Mouse (Mus musculus): ENCODE measurements around the gene Coro7.
"Not testable (repeated sequence)": the region's sequence is repeated elsewhere in the genome, so short reads cannot be mapped to it uniquely, and the experiment has no call there.

Gene Coro7

GRCm38 (mm10) chr16:4682628-4683179 is 3.1 kb upstream of the Coro7 start:
- no peak for DNase-seq (ENCODE audit: low spot score in 2 of 2)

- not testable (repeated sequence) for DNase-seq (ENCODE audit: low spot score in 2 of 2)
Observed at GRCm38 (mm10) chr16:4680922-4681455, 1.4 kb upstream of the Coro7 start.

DNA sequence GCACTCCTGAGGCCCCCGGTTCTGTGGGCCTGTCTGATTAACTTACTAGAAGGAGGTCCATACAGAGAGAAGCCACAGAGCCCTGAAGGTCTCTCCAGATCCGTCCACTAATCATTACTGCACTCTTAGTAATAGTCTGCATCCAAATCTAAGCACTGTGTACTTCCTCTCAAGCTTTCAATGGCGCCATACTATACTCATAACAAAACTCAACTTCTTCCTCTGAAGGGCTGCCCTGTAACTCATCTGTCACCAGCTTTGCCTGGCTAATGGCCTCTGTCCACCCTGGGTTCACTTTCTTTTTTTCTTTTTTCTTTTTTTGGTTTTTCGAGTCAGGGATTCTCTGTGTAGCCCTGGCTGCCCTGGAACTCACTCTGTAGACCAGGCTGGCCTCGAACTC is 1.5 kb downstream of the Coro7 start:
- no peak for DNase-seq (ENCODE audit: low spot score in 2 of 2)

GRCm38 (mm10) chr16:4676836-4677235 is 2.7 kb downstream of the Coro7 start:
- no peak for DNase-seq (ENCODE audit: low spot score in 2 of 2)

GRCm38 (mm10) chr16:4674091-4674490 is 5.5 kb downstream of the Coro7 start:
- no peak for DNase-seq (ENCODE audit: low spot score in 2 of 2)

- DNase-seq (ENCODE audit: low spot score in 2 of 2) = no peak
Observed at GRCm38 (mm10) chr16:4670317-4670716, 9.3 kb downstream of the Coro7 start.

DNA sequence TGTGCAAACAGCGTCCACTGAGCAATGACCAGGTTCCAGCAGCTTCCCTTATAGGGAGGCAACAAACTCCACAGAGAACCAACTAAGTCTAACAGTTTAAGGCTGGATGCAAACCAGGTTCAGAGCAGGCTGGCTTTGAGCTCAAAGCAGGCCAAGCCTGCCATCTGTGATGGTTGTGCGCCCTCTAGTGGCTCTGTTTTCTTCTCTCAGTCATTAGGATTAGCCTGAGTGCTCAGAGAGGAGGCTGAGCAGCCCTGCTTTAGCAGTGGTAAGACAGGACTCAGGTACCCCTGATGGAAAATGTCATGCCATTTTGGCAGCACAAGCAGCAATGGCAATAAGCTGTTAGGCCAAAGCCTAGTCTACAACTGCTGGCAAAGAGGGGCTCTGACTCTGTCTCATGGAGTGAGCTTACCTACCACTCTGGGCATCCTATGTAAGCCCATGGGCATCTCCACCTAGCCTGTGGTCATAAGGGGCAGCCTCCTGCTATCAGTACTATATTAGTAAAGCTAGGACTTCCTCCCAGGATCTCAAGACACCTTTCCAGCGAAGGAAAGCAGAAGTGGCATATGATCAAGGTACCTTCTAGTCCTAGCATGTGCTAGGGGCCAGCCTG is 12.3 kb downstream of the Coro7 start:
- peak in 1 of 2 experiments; percentile 88 for DNase-seq (ENCODE audit: low spot score in 2 of 2)

DNA sequence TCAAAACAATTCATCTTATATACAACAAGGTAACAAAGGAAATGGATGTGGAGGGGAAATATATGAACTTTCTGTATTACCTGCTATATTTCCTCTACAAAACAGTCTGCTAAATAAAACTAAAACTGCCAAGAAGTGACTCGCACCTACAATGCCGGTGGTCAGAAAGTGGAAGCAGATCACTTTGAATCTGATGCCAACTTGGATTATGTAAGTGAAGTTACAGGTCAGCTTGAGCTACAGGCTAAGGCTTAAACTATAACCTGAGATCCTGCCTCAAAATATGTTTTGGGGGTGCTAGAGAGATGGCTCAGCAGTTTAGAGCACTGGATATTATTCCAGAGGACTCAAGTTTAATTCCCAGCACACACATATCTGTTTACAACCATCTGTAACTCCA is 13.9 kb downstream of the Coro7 start:
- no peak for DNase-seq (ENCODE audit: low spot score in 2 of 2)

DNA sequence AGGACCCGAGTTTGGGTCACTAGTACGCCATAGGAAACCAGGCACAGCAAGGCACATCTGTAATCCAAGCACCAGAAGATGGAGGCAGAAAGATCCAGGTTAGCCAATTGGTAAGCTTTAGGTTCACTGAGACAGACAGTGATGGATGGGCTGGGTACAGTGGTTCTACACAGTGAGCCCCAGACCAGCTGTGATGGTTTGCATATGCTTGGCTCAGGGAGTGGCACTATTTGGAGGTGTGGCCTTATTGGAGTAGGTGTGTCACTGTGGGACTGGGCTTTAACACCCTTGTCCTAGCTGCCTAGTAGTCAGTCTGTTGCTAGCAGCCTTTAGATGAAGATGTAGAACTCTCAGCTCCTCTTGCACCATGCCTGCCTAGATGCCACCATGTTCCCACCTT is 15.8 kb downstream of the Coro7 start:
- no peak for DNase-seq (ENCODE audit: low spot score in 2 of 2)

- no peak for DNase-seq (ENCODE audit: low spot score in 2 of 2)
Observed at GRCm38 (mm10) chr16:4661605-4662004, 18.0 kb downstream of the Coro7 start.

- DNase-seq (ENCODE audit: low spot score in 2 of 2) = no peak
Observed at GRCm38 (mm10) chr16:4659326-4659725, 20.3 kb downstream of the Coro7 start.

DNA sequence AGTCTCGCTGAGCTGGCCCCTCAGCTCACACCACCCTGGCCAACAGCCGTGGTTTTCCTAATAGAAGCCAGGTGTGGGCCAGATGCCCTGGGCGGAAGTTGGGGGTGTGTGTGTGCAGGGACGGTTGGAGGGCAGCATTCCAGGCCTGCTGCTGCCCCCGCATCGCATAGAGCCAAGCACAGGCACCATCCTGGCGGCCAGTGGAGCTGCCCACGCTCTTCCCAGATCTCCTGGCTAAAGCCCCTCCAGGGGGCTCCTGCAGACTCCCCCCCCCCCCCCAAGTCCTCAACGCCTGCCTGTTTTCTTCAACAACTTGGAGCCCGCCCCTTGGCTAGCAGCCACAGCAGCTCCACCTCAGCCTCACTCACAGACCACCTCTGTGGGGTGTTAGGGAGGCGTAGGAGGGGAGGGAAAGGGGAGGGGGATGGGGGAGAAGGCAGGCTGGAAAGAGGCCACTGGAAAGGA is 20.8 kb downstream of the Coro7 start:
- DNase-seq (ENCODE audit: low spot score in 2 of 2) = peak in 1 of 2 experiments; percentile 62

GRCm38 (mm10) chr16:4656571-4657081 is 23.0 kb downstream of the Coro7 start:
- no peak for DNase-seq (ENCODE audit: low spot score in 2 of 2)

DNA sequence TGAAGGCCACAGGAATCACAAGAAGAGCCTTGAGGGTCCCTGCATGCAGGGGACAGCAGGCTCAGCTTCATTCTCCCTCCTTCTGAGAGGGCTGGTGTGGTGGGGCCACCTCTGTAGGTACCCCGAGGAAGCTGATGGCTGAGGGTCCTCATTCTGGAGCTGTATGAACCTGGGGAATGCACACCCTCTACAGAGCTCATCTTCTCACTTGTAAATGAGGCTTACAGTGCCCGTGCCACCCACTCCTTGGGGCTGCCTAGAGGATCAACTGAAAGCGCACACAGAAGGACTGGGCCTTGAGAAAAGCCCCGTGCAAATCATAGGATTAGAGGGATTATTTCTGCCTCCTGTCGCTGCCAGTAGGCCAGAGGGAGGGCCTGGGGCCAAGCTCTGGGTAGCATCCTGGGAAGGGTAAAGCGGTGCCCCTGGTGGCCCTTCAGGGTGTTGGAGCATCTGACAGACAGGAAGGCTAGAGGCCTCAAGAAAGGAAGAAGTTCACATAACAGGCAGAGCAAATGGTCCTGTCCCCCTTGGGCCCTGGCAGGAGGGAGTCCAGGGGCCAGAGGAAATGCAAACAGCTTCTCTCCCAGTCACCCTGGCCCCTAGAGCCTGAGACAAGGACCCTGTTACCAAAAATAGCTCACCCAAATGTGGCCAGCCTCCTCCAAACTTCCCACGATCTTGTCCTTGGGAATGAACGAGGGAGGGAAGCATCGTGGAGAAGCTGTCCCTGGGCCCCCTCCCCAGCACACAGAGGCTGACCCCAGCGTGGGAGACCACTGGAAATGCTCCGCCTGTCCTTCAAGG is 23.6 kb downstream of the Coro7 start:
- no peak for DNase-seq (ENCODE audit: low spot score in 2 of 2)

DNA sequence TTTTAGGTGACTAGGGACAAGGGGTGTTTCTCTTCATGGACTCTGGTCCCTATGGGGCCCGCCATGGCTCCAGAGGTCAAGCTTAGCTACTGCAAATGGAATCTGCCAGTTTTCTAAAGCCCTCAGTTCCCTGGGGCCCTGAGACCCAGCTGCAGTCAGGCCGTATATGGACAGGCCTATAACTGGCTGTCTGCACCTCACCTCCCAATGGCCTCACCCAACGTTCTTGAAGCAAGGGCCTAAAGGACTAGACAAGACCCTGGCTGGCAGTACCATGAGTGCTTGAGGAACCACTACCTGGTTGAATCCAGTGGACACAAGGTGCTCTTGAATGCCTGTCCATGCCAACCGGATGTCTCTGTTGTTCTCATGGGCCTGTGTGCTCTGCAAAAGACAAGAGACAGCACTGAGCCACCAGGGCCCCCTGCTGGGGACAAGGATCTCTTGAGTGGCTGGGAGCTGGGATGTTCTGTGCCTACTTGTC is 24.3 kb downstream of the Coro7 start:
- no peak for DNase-seq (ENCODE audit: low spot score in 2 of 2)

- DNase-seq (ENCODE audit: low spot score in 2 of 2) = no peak
Observed at GRCm38 (mm10) chr16:4654706-4655105, 24.9 kb downstream of the Coro7 start.

GRCm38 (mm10) chr16:4652707-4653416 is 26.7 kb downstream of the Coro7 start:
- DNase-seq (ENCODE audit: low spot score in 2 of 2) = no peak

DNA sequence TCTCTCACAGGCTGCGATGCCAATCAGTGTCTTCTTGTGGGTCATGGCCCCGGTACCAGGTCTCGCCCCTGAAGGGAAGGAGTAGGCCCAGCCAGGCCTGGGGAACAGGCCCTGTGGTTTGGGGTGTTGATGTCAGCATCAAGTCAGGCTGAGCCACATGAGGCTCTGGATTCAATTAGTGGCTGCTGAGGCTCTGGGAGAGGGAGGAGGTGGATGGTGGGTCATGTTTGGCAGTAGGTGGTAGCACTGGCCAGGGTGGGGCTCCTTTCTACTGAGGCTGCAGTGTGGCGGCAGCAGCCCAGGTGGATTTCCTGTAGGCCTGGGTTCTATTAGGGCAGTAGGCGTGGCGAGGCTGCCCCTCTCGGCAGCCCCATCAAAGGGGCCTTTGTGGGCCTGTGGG is 28.0 kb downstream of the Coro7 start:
- no peak for DNase-seq (ENCODE audit: low spot score in 2 of 2)

- no peak for DNase-seq (ENCODE audit: low spot score in 2 of 2)
Observed at GRCm38 (mm10) chr16:4651081-4651480, 28.5 kb downstream of the Coro7 start.

- no peak for DNase-seq (ENCODE audit: low spot score in 2 of 2)
Observed at GRCm38 (mm10) chr16:4650161-4650560, 29.4 kb downstream of the Coro7 start.

GRCm38 (mm10) chr16:4649692-4650091 is 29.9 kb downstream of the Coro7 start:
- no peak for DNase-seq (ENCODE audit: low spot score in 2 of 2)

DNA sequence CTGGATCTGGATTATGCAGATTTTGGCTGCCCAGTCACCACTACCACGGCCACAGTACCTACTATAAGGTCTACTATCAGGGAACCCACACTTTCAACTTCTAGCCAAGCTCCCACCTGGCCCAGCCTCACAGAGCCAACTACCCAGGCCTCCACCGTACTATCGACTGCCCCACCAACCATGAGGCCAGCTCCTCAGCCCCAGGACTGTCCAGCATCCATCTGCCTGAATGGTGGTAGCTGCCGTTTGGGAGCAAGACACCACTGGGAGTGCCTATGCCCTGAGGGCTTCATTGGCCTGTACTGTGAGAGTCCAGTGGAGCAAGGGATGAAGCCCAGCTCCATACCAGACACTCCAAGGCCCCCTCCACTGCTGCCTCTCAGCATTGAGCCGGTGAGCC is 30.4 kb downstream of the Coro7 start:
- DNase-seq (ENCODE audit: low spot score in 2 of 2) = no peak
